Mouse (Mus musculus) hindbrain, embryonic 16.5 days (tissue): ENCODE results near the gene Tbx21. TPM values are rescaled to one million over a fixed set of nuclear protein-coding genes. Genes with fewer than 3 reads are reported as not detected.

Experiments
- ATAC-seq: fragments of 200-750 bp; cut with Nextera tagmentation; 2 replicates; pipeline ENCODE4 v1.8.0; 2017; ENCODE audit warnings: moderate TSS enrichment, moderate library complexity
- H3K27ac ChIP-seq: fragments of 300-500 bp; sonication (generic); 2 replicates; pipeline ENCODE4 v1.5.1; 2014; ENCODE audit warnings: low read depth, mild to moderate bottlenecking, control low read depth, low read length, moderate library complexity
- H3K27me3 ChIP-seq: fragments of 300-500 bp; sonication (generic); replicated peaks from 2 replicates; pipeline ENCODE4 v1.6.1; 2014; ENCODE audit warnings: low read length; ENCODE audit not compliant: control insufficient read depth, insufficient read depth
- H3K36me3 ChIP-seq: fragments of 300-500 bp; sonication (generic); 2 replicates; pipeline ENCODE4 v1.6.1; 2014; ENCODE audit warnings: mild to moderate bottlenecking, low read length, moderate library complexity, mixed read lengths; ENCODE audit not compliant: control insufficient read depth, insufficient read depth
- H3K4me1 ChIP-seq: fragments of 300-500 bp; sonication (generic); 2 replicates; pipeline ENCODE4 v1.6.1; 2014; ENCODE audit warnings: low read depth, low read length; ENCODE audit not compliant: control insufficient read depth, insufficient read depth
- H3K4me2 ChIP-seq: fragments of 300-500 bp; sonication (generic); 2 replicates; pipeline ENCODE4 v1.6.1; 2014; ENCODE audit warnings: mild to moderate bottlenecking, low read length, control low read depth, moderate library complexity
- H3K4me3 ChIP-seq: fragments of 300-500 bp; sonication (generic); 2 replicates; pipeline ENCODE4 v1.5.1; 2014; ENCODE audit warnings: mild to moderate bottlenecking, low read length, control low read depth, moderate library complexity
- H3K9ac ChIP-seq: fragments of 300-500 bp; sonication (generic); 2 replicates; pipeline ENCODE4 v1.6.1; 2014; ENCODE audit warnings: low read depth, mild to moderate bottlenecking, control low read depth, low read length, moderate library complexity
- H3K9me3 ChIP-seq: fragments of 300-500 bp; sonication (generic); 2 replicates; pipeline ENCODE4 v1.6.1; 2014; ENCODE audit warnings: mild to moderate bottlenecking, low read length, moderate library complexity; ENCODE audit not compliant: control insufficient read depth
- WGBS: fragments of 180-500 bp; shearing (Covaris S2); extraction: QIAGEN DNeasy Blood & Tissue Kit; methylation state at CpG from one replicate; pipeline ENCODE4 v1.1.7; 2014; 5-methylcytosine and 5-hydroxymethylcytosine counted together
- polyA plus RNA-seq: library from polyadenylated mRNA; unstranded; fragments of >200 nt; fragmentation: Nextera tagmentation; extraction: Ambion mirVana; gene quantifications from 2 replicates; pipeline ENCODE4 v1.2.1, GENCODE M21; 2015

Tbx21 gene
- polyA plus RNA-seq, 1 experiment from 2014 or later, result 0.15 TPM

DNA sequence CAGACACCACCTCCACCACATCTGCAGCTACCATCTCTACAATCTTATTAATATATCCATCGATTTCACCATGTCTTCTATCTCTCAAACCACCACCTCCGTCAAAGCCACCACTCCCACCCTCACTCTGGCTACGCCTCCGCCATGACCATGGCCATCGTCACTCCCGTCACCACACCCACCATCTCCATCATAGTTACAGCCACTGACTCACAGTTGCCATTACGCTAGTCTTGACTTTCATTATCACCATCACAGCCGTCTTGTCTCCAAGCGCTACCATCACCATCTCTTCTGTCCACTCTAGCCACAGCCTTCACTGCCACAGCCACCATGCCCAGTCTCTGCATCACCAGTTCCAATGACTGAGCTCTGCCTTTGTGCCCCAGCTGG lies 11.0 kb downstream of the Tbx21 start:
- H3K9me3 ChIP-seq, result no peaks in the 10 kb centered on the region
- H3K27me3 ChIP-seq, result peaks cover 5% of the 10 kb centered on the region; the same call in 1 of the 2 replicates
- H3K4me1 ChIP-seq, result no peaks in the 10 kb centered on the region
- no peak overlapping the region for H3K4me3 ChIP-seq
- no peaks in the 10 kb centered on the region for H3K36me3 ChIP-seq
- H3K4me2 ChIP-seq, result no peak overlapping the region
- no peak overlapping the region for H3K27ac ChIP-seq
- H3K9ac ChIP-seq, result no peak overlapping the region
- ATAC-seq, result no peak
- WGBS, result 94% methylated on average over 9 of the region's 9 CpGs

DNA sequence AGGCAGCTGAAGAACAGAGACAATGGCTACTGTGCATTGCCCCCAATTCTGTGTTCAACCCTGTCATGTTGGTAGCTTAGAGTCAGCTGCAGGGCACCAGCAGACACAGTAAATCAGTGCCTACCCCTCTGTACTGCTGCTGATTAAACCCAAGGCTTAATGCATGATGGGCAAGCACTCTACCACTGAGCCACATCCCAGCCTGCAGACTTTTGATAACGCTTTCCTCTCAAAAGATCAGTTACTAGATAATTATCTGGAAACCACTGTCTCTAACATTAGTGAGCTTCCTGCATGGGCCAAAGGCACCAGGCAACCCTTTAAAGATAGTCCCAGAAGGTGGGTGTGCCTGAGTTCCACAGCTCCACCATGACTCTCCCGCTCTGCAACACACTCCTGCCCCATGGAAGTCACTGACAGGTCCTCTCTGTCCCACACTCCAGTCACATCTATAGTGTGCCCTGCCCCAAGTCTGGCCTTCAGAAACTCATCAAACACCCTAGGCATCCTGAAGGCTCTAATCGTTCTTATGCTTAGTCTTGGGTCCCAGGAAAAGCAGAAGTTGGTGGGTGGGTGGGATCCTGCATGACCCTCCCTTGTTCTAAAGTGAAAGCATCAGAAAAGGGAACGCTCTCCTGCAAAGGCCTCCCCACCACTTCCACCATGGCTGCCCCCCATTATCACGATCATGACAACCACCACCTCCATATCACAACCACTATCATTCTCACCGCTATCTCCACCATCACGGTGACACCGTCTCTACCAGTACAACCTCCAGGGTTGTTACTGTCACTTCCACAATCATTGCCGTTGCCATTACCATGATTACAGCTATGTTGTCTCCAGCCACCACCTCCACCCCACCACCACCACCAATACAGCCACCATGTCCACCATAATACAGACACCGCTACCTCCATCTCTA lies 11.7 kb downstream of the Tbx21 start:
- Histone ChIP-seq H3K36me3 (no peaks in the 10 kb centered on the region), H3K4me1 (no peaks in the 10 kb centered on the region), H3K9ac (no peak overlapping the region), H3K4me2 (no peak overlapping the region), H3K27me3 (peaks cover 8% of the 10 kb centered on the region; the same call in 1 of the 2 replicates), H3K4me3 (no peak overlapping the region), H3K27ac (no peak overlapping the region), H3K9me3 (no peaks in the 10 kb centered on the region)
- WGBS, result 95% methylated on average over 10 of the region's 10 CpGs
- ATAC-seq, result no peak

DNA sequence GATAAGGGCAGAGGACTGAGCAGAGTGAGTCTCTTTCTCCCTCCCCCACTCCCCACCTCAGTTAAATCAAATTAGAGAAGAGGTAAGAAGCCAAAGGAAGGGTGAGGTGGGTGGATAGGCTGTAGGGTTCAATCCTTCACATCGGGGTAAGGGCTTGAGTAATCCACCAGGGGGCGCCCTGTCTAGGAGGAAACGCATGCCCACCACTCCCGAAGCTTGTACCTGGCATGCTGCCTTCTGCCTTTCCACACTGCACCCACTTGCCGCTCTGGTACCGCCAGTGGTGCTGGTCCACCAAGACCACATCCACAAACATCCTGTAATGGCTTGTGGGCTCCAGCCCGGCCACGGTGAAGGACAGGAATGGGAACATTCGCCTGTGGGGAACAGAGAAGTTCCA lies 13.4 kb downstream of the Tbx21 start:
- Histone ChIP-seq H3K27ac (no peak overlapping the region), H3K4me3 (no peak overlapping the region), H3K9me3 (no peaks in the 10 kb centered on the region), H3K36me3 (no peaks in the 10 kb centered on the region), H3K4me1 (no peaks in the 10 kb centered on the region), H3K4me2 (no peak overlapping the region), H3K27me3 (peaks cover 8% of the 10 kb centered on the region; the same call in 1 of the 2 replicates), H3K9ac (no peak overlapping the region)
- 24% methylated on average over 8 of the region's 9 CpGs for WGBS
- ATAC-seq, result no peak

DNA sequence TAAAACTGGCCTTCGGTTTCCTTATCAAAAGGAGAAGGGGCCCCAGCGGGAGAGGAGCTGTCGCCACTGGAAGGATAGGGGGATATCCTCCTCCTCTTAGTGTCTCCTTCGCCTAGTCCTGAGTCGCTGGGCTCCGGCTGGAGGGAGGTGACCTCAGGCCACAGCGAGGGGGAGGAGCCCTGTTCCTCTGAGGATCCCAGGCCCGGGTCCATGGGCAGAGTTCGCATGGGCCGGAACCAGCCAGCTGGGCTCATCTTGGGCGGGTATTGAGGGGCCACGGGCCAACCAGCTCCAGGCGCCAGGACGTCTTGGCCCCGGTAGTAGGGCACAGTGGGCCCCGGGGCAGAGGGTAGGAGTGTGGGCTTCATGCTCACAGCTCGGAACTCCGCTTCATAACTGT lies 16.3 kb downstream of the Tbx21 start:
- Histone ChIP-seq H3K36me3 (no peaks in the 10 kb centered on the region), H3K9ac (no peak overlapping the region), H3K4me2 (no peak overlapping the region), H3K4me3 (no peak overlapping the region), H3K27me3 (peaks cover 8% of the 10 kb centered on the region; the same call in 1 of the 2 replicates), H3K9me3 (no peaks in the 10 kb centered on the region), H3K27ac (no peak overlapping the region), H3K4me1 (no peaks in the 10 kb centered on the region)
- ATAC-seq, result no peak
- WGBS, result 27% methylated on average over 18 of the region's 18 CpGs

GRCm38 (mm10) chr11:97094600-97094999 lies 20.5 kb downstream of the Tbx21 start:
- Histone ChIP-seq H3K9ac (no peak overlapping the region), H3K4me2 (no peak overlapping the region), H3K4me1 (no peaks in the 10 kb centered on the region), H3K9me3 (no peaks in the 10 kb centered on the region), H3K4me3 (no peak overlapping the region), H3K27ac (no peak overlapping the region), H3K27me3 (peaks cover 3% of the 10 kb centered on the region; the same call in 1 of the 2 replicates), H3K36me3 (no peaks in the 10 kb centered on the region)
- no peak for ATAC-seq
- WGBS, result 76% methylated on average over 2 of the region's 2 CpGs

DNA sequence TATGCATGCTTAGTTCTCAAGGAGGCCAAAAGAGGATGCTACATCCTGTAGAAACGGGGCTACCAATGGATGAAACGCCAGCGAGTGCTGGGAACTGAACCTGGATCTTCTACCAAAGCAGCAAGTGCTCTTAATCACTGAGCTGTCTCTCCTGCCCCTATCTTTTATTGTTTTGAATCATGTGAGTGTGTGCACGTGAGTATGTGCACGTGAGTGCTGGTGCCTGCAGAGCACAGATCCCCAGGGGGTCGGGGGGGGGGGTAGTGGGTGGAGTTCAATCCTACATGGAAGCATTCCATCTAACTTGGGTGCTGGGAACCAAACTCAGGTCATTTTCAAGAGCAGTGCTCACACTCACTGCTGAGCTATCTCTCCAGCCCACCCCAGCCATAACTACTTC lies 28.8 kb downstream of the Tbx21 start:
- H3K27ac ChIP-seq, result no peak overlapping the region
- no peaks in the 10 kb centered on the region for H3K36me3 ChIP-seq
- WGBS, result 71% methylated on average over 6 of the region's 6 CpGs
- peaks cover 5% of the 10 kb centered on the region; the same call in 1 of the 2 replicates for H3K4me1 ChIP-seq
- H3K27me3 ChIP-seq, result no peaks in the 10 kb centered on the region
- no peak for ATAC-seq
- H3K9me3 ChIP-seq, result peaks cover 6% of the 10 kb centered on the region
- H3K9ac ChIP-seq, result no peak overlapping the region
- H3K4me3 ChIP-seq, result no peak overlapping the region
- H3K4me2 ChIP-seq, result no peak overlapping the region

- no peak overlapping the region for H3K4me3 ChIP-seq
- H3K27me3 ChIP-seq, result no peaks in the 10 kb centered on the region
- no peak overlapping the region for H3K9ac ChIP-seq
- 87% methylated on average over 15 of the region's 15 CpGs for WGBS
- H3K4me1 ChIP-seq, result peaks cover 5% of the 10 kb centered on the region; the same call in 1 of the 2 replicates
- H3K36me3 ChIP-seq, result no peaks in the 10 kb centered on the region
- ATAC-seq, result no peak
- H3K9me3 ChIP-seq, result peaks cover 6% of the 10 kb centered on the region
- no peak overlapping the region for H3K27ac ChIP-seq
- H3K4me2 ChIP-seq, result no peak overlapping the region
Measured at GRCm38 (mm10) chr11:97084821-97085505, 30.2 kb downstream of the Tbx21 start.

DNA sequence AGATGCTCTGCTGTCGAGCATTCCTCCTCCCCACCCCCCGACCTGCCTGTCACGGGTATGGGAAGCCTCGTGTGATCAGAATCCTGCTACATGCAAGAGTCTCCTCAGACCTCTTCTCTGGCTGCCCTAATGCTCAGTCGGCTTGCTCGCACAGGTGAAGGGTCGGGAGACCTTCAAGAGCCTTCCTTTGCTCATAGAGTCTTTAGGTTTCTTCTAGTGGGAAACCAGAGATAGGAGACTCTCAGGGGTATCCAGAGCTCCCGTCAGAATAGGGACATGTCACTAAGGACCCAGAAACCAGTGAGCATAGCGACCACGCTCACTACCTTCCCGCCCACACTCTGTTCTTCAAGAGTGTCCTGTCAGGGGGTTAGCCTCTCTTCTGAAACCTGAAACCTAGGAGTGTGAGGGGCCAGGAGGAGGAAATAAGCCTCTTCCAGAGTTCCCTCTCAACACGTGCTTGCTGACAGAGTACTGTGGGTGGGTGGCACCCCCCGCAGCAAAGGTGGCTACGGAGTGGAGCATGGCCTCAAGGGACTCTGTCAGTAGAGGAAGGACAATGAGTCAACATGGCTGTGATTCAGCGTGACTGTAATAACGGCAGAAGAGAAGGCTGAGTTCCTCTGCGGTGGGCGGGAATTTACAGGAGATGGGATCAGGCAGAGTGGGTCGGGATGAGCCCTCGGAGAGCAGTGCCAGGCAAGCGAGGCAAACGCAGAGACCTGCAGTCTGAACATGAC lies 31.6 kb downstream of the Tbx21 start:
- WGBS, result 40% methylated on average over 22 of the region's 22 CpGs
- no peak for ATAC-seq

More for the DNA sequence above, 31.6 kb downstream of the Tbx21 start:
- Histone ChIP-seq H3K36me3 (no peaks in the 10 kb centered on the region), H3K27me3 (no peaks in the 10 kb centered on the region), H3K4me1 (peaks cover 5% of the 10 kb centered on the region; the same call in 1 of the 2 replicates), H3K9me3 (peaks cover 2% of the 10 kb centered on the region; the same call in 1 of the 2 replicates), H3K9ac (peak overlapping the region; percentile 23; the same call in 1 of the 2 replicates), H3K4me3 (no peak overlapping the region), H3K4me2 (peak overlapping the region; percentile 10), H3K27ac (no peak overlapping the region)
